Mouse (Mus musculus) neural tube, embryonic 12.5 days (tissue): Measurements from ENCODE around the gene Srpr. TPM values are rescaled to one million over a fixed set of nuclear protein-coding genes. Genes with fewer than 3 reads are reported as not detected.

Experiments
- ATAC-seq: fragments of 200-750 bp; cut with Nextera tagmentation; 2 replicates; pipeline ENCODE4 v1.8.0; 2017; ENCODE audit warnings: low read depth, mild to moderate bottlenecking, moderate TSS enrichment, moderate library complexity; ENCODE audit not compliant: low FRiP score
- H3K27ac ChIP-seq: fragments of 300-500 bp; sonication (generic); 2 replicates; pipeline ENCODE4 v1.5.1; 2016
- H3K27me3 ChIP-seq: fragments of 300-500 bp; sonication (generic); replicated peaks from 2 replicates; pipeline ENCODE4 v1.6.1; 2016; ENCODE audit warnings: mild to moderate bottlenecking
- H3K36me3 ChIP-seq: fragments of 300-500 bp; sonication (generic); 2 replicates; pipeline ENCODE4 v1.6.1; 2016; ENCODE audit warnings: mild to moderate bottlenecking
- H3K4me1 ChIP-seq: fragments of 300-500 bp; sonication (generic); 2 replicates; pipeline ENCODE4 v1.6.1; 2016
- H3K4me2 ChIP-seq: fragments of 300-500 bp; sonication (generic); replicated peaks from 2 replicates; pipeline ENCODE4 v1.6.1; 2016; ENCODE audit warnings: mild to moderate bottlenecking
- H3K4me3 ChIP-seq: fragments of 300-500 bp; sonication (generic); 2 replicates; pipeline ENCODE4 v1.5.1; 2016
- H3K9ac ChIP-seq: fragments of 300-500 bp; sonication (generic); 2 replicates; pipeline ENCODE4 v1.6.1; 2016; ENCODE audit warnings: mild to moderate bottlenecking
- H3K9me3 ChIP-seq: fragments of 300-500 bp; sonication (generic); 2 replicates; pipeline ENCODE4 v1.6.1; 2016; ENCODE audit warnings: mild to moderate bottlenecking
- WGBS: fragments of 180-500 bp; shearing (Covaris S2); methylation state at CpG from one replicate; pipeline ENCODE4 v1.1.7; 2016; 5-methylcytosine and 5-hydroxymethylcytosine counted together
- polyA plus RNA-seq: library from polyadenylated mRNA; unstranded; fragments of >200 nt; fragmentation: Nextera tagmentation; extraction: Ambion mirVana; gene quantifications from 2 replicates; pipeline ENCODE4 v1.2.1, GENCODE M21; 2016

The Srpr gene
- polyA plus RNA-seq, 1 experiment from 2014 or later = 78.0 TPM

GRCm38 (mm10) chr9:35228671-35229070, 28.7 kb downstream of the Srpr start:
- no peak overlapping the region for H3K4me3 ChIP-seq
- H3K36me3 ChIP-seq = peaks cover 22% of the 10 kb centered on the region
- no peak overlapping the region for H3K9ac ChIP-seq
- H3K27me3 ChIP-seq = no peaks in the 10 kb centered on the region
- 90% methylated on average over 3 of the region's 3 CpGs for WGBS
- no peak for ATAC-seq
- H3K27ac ChIP-seq = no peak overlapping the region
- no peaks in the 10 kb centered on the region for H3K9me3 ChIP-seq
- no peaks in the 10 kb centered on the region for H3K4me1 ChIP-seq
- no peak overlapping the region for H3K4me2 ChIP-seq

- Histone ChIP-seq H3K27ac (no peak overlapping the region), H3K4me1 (no peaks in the 10 kb centered on the region), H3K27me3 (no peaks in the 10 kb centered on the region), H3K4me2 (no peak overlapping the region), H3K4me3 (no peak overlapping the region), H3K9ac (no peak overlapping the region), H3K36me3 (peaks cover 30% of the 10 kb centered on the region), H3K9me3 (no peaks in the 10 kb centered on the region)
- ATAC-seq = no peak
- 57% methylated on average over 3 of the region's 3 CpGs for WGBS
These were observed 36.0 kb downstream of the Srpr start for GRCm38 (mm10) chr9:35235996-35236395.

DNA sequence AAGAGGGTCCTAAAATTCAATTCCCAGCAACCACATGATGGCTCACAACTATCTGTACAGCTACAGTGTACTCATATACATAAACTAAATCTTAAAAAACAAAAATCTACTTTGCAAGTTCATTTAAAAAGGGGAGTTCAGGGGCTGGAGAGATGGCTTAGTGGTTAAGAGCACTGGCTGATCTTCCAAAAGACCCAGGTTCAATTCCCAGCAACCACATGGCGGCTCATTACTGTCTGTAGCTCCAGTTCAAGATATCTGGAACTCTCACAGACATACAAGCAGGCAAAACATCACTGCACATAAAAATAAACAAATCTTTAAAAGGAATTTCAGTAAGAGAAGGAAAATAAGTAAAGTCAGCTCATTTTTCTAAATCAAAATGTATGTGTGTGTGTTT, 38.4 kb downstream of the Srpr start:
- no peak overlapping the region for H3K4me2 ChIP-seq
- peaks cover 18% of the 10 kb centered on the region for H3K36me3 ChIP-seq
- H3K27me3 ChIP-seq = no peaks in the 10 kb centered on the region
- H3K9me3 ChIP-seq = no peaks in the 10 kb centered on the region
- ATAC-seq = no peak
- H3K9ac ChIP-seq = no peak overlapping the region
- 91% methylated on average over 1 of the region's 1 CpGs for WGBS
- no peak overlapping the region for H3K4me3 ChIP-seq
- no peaks in the 10 kb centered on the region for H3K4me1 ChIP-seq
- no peak overlapping the region for H3K27ac ChIP-seq

- Histone ChIP-seq H3K4me2 (no peak overlapping the region), H3K9ac (no peak overlapping the region), H3K36me3 (peaks cover 14% of the 10 kb centered on the region), H3K9me3 (no peaks in the 10 kb centered on the region), H3K27ac (no peak overlapping the region), H3K4me3 (no peak overlapping the region), H3K27me3 (no peaks in the 10 kb centered on the region), H3K4me1 (no peaks in the 10 kb centered on the region)
- 80% methylated on average over 6 of the region's 6 CpGs for WGBS
- ATAC-seq = no peak
These were observed 39.1 kb downstream of the Srpr start for GRCm38 (mm10) chr9:35238915-35239571.

- Histone ChIP-seq H3K4me3 (no peak overlapping the region), H3K27ac (no peak overlapping the region), H3K27me3 (no peaks in the 10 kb centered on the region), H3K36me3 (peaks cover 7% of the 10 kb centered on the region), H3K9ac (no peak overlapping the region), H3K9me3 (no peaks in the 10 kb centered on the region), H3K4me1 (peaks cover 2% of the 10 kb centered on the region; the same call in 1 of the 2 replicates), H3K4me2 (no peak overlapping the region)
- WGBS = 83% methylated on average over 1 of the region's 1 CpGs
- ATAC-seq = no peak
These were observed 39.8 kb downstream of the Srpr start for GRCm38 (mm10) chr9:35239734-35240133.

GRCm38 (mm10) chr9:35247405-35247804, 47.4 kb downstream of the Srpr start:
- no peak overlapping the region for H3K4me2 ChIP-seq
- no peak overlapping the region for H3K9ac ChIP-seq
- no peak for ATAC-seq
- WGBS = 94% methylated on average over 2 of the region's 2 CpGs
- H3K27me3 ChIP-seq = no peaks in the 10 kb centered on the region
- no peaks in the 10 kb centered on the region for H3K9me3 ChIP-seq
- H3K27ac ChIP-seq = no peak overlapping the region
- H3K4me1 ChIP-seq = peaks cover 3% of the 10 kb centered on the region; the same call in 1 of the 2 replicates
- no peaks in the 10 kb centered on the region for H3K36me3 ChIP-seq
- H3K4me3 ChIP-seq = no peak overlapping the region

DNA sequence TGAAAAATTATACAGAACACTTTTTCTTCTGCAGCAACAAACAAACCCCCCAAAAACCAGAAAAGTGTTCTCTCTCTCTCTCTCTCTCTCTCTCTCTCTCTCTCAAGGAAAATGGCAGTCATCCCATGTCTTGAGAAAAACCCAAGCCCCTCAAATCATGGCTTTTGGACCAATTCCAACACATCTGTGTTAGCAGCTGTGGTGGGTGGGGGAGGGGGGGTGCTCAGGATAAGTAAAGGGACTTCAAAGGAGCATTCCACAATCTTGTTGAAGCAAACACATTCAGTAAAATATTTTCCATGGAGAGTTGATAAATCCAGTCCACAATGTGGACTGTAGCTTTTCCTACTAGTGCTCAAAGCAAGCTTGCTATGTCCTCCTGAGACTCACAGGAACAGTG, 49.5 kb downstream of the Srpr start:
- Histone ChIP-seq H3K4me1 (peaks cover 3% of the 10 kb centered on the region; the same call in 1 of the 2 replicates), H3K27ac (no peak overlapping the region), H3K4me2 (no peak overlapping the region), H3K27me3 (no peaks in the 10 kb centered on the region), H3K36me3 (no peaks in the 10 kb centered on the region), H3K4me3 (no peak overlapping the region), H3K9ac (no peak overlapping the region), H3K9me3 (no peaks in the 10 kb centered on the region)
- ATAC-seq = no peak

- Histone ChIP-seq H3K27ac (no peak overlapping the region), H3K4me2 (no peak overlapping the region), H3K36me3 (peaks cover 4% of the 10 kb centered on the region; the same call in 1 of the 2 replicates), H3K4me3 (no peak overlapping the region), H3K4me1 (no peaks in the 10 kb centered on the region), H3K9me3 (no peaks in the 10 kb centered on the region), H3K9ac (no peak overlapping the region), H3K27me3 (no peaks in the 10 kb centered on the region)
- 93% methylated on average over 7 of the region's 7 CpGs for WGBS
- no peak for ATAC-seq
These were observed 57.4 kb downstream of the Srpr start for GRCm38 (mm10) chr9:35257365-35257764.

GRCm38 (mm10) chr9:35262418-35262817, 62.4 kb downstream of the Srpr start:
- H3K27me3 ChIP-seq = no peaks in the 10 kb centered on the region
- ATAC-seq = no peak
- no peak overlapping the region for H3K4me3 ChIP-seq
- H3K4me2 ChIP-seq = no peak overlapping the region
- peaks cover 14% of the 10 kb centered on the region for H3K4me1 ChIP-seq
- H3K27ac ChIP-seq = no peak overlapping the region
- 92% methylated on average over 4 of the region's 4 CpGs for WGBS
- no peaks in the 10 kb centered on the region for H3K9me3 ChIP-seq
- peaks cover 4% of the 10 kb centered on the region; the same call in 1 of the 2 replicates for H3K36me3 ChIP-seq
- no peak overlapping the region for H3K9ac ChIP-seq

- Histone ChIP-seq H3K27me3 (no peaks in the 10 kb centered on the region), H3K4me3 (no peak overlapping the region), H3K27ac (no peak overlapping the region), H3K4me2 (no peak overlapping the region), H3K36me3 (peaks cover 4% of the 10 kb centered on the region; the same call in 1 of the 2 replicates), H3K9me3 (no peaks in the 10 kb centered on the region), H3K4me1 (peaks cover 18% of the 10 kb centered on the region), H3K9ac (no peak overlapping the region)
- 93% methylated on average over 2 of the region's 2 CpGs for WGBS
- no peak for ATAC-seq
These were observed 63.5 kb downstream of the Srpr start for GRCm38 (mm10) chr9:35263431-35263830.

- no peak for ATAC-seq
- H3K27me3 ChIP-seq = no peaks in the 10 kb centered on the region
- no peak overlapping the region for H3K9ac ChIP-seq
- no peak overlapping the region for H3K4me2 ChIP-seq
- H3K36me3 ChIP-seq = no peaks in the 10 kb centered on the region
- H3K4me1 ChIP-seq = peaks cover 23% of the 10 kb centered on the region
- no peak overlapping the region for H3K4me3 ChIP-seq
- 89% methylated on average over 3 of the region's 3 CpGs for WGBS
- H3K27ac ChIP-seq = no peak overlapping the region
- no peaks in the 10 kb centered on the region for H3K9me3 ChIP-seq
These were observed 64.5 kb downstream of the Srpr start for GRCm38 (mm10) chr9:35264509-35264908.

- Histone ChIP-seq H3K9ac (peak within 1 kb of the TSS; percentile 74), H3K9me3 (no peaks in the 10 kb centered on the region), H3K4me3 (peak within 1 kb of the TSS; percentile 74), H3K36me3 (peaks cover 5% of the 10 kb centered on the region), H3K4me1 (peaks cover 23% of the 10 kb centered on the region), H3K27me3 (no peaks in the 10 kb centered on the region), H3K27ac (peak within 1 kb of the TSS; percentile 57; the same call in 1 of the 2 replicates), H3K4me2 (peak within 1 kb of the TSS; percentile 72)
- under 1% methylated on average over 62 of the region's 62 CpGs for WGBS
- peak; percentile 97 for ATAC-seq
These were observed 67.4 kb downstream of the Srpr start, which contains the start of the genes Fam118b and Rpusd4 for GRCm38 (mm10) chr9:35267146-35267975. TSS of gene Fam118b (minus strand) at chr9:35267805. TSS of gene Rpusd4 (plus strand) at chr9:35267865.
